Mouse (Mus musculus): ENCODE measurements around the gene Scaf8. TPM values are rescaled to one million over a fixed set of nuclear protein-coding genes. Genes with fewer than 3 reads are reported as not detected.
"Not testable (repeated sequence)": the region's sequence is repeated elsewhere in the genome, so short reads cannot be mapped to it uniquely, and the experiment has no call there.

Gene Scaf8
- polyA plus RNA-seq, 1 experiment from 2014 or later, result 28.3 TPM

DNA sequence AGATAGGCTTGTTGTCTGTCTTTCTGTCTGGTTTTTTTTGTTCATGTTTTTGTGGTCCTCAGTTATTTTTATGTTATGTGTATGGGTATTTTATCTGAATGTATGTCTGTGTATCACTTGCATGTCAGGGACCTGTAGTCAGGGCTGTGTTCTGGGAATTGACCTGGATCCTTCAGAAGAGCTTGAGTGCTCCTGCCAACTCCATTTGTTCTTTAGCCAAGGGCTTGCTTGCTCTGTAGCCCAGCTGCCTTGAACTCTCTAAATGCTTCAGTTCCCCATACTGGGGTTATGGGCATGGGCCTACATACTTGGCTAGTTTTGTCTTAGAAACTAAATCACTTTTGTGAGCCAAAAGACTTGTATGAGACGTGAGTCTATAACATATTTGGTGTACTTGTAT lies 13.9 kb downstream of the Scaf8 start:
- Histone ChIP-seq H3K9ac (no peak overlapping the region), H3K4me1 (no peaks in the 10 kb centered on the region), H3K27me3 (no peaks in the 10 kb centered on the region), H3K27ac (no peak overlapping the region), H3K4me2 (replicated peaks) (no peak overlapping the region), H3K4me3 (no peak overlapping the region), H3K9me3 (no peaks in the 10 kb centered on the region), H3K36me3 (peaks cover 15% of the 10 kb centered on the region)
- 98% methylated on average over 1 of the region's 1 CpGs for WGBS
- no peak for ATAC-seq (ENCODE audit: insufficient number of reproducible peaks, insufficient read depth, low FRiP score, low TSS enrichment)

DNA sequence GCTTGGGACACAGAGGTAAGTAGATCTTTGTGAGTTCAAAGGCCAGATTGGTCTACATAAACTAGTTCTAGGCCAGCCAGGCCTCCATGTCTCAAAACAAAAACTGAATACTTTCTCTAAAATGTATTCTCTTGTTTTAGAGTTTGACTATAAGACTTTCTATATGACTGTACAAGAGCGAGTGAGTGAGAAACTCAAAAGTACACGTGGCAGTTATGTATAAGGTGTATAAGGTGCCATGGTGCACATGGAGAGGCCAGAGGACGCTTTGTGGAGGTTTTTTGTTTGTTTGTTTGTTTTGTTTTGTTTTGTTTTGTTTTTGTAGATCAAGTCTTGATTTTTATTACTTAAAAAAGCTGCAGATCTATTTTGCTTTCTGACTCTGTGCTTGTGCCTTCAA lies 15.0 kb downstream of the Scaf8 start:
- Histone ChIP-seq H3K4me1 (no peaks in the 10 kb centered on the region), H3K36me3 (peaks cover 15% of the 10 kb centered on the region), H3K4me3 (no peak overlapping the region), H3K27me3 (no peaks in the 10 kb centered on the region), H3K9ac (no peak overlapping the region), H3K4me2 (replicated peaks) (no peak overlapping the region), H3K27ac (no peak overlapping the region), H3K9me3 (no peaks in the 10 kb centered on the region)
- no peak for ATAC-seq (ENCODE audit: insufficient number of reproducible peaks, insufficient read depth, low FRiP score, low TSS enrichment)
- WGBS, result 90% methylated on average over 3 of the region's 3 CpGs

DNA sequence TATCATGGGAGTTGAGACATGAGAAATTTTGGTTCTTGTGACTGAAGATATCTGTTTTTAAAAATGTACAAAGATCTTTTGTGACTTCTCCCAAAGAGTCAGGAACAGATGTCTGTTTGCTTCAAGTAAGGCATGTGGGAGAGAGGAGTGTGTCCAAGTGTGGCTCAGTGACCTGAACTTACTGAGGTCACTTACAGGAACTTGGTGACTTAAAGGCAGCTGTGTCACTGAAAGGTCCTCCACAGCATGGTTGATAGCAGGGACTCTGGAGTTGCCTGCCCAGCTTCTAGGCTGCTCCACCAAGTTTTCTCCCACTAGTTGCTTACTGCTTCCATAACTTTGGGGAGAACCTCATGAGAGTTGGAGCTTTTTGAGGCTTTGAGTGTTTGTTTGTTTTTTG lies 20.6 kb downstream of the Scaf8 start:
- Histone ChIP-seq H3K27ac (no peak overlapping the region), H3K4me2 (replicated peaks) (no peak overlapping the region), H3K9me3 (no peaks in the 10 kb centered on the region), H3K4me3 (no peak overlapping the region), H3K4me1 (peaks cover 12% of the 10 kb centered on the region; the same call in 1 of the 2 replicates), H3K27me3 (no peaks in the 10 kb centered on the region), H3K36me3 (peaks cover 11% of the 10 kb centered on the region; the same call in 1 of the 2 replicates), H3K9ac (no peak overlapping the region)
- ATAC-seq (ENCODE audit: insufficient number of reproducible peaks, insufficient read depth, low FRiP score, low TSS enrichment), result no peak

DNA sequence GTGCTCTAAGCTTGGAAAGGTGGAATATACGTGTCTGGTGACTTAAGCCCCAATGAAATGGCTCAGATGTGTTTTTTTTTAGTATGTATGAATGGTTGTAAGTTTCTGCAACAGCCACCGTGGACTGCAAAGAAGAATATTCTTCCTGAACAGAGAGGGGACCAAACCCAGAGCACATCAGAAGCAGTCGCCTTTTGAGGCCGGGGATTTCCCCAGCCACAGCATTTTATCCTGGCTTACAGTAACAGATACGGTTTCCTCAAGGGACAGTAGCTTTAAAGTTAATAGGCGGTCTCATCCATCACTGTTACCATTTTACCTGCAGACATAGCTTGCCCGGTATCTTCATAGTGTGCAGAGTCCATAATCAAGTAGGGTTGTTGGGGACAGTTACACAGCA lies 21.4 kb downstream of the Scaf8 start:
- Histone ChIP-seq H3K4me1 (peaks cover 12% of the 10 kb centered on the region; the same call in 1 of the 2 replicates), H3K9me3 (no peaks in the 10 kb centered on the region), H3K36me3 (0 out of 2 replicates have a peak, but pooled peaks cover 9% of the 10 kb centered on the region), H3K4me2 (replicated peaks) (no peak overlapping the region), H3K27ac (no peak overlapping the region), H3K9ac (no peak overlapping the region), H3K4me3 (no peak overlapping the region), H3K27me3 (no peaks in the 10 kb centered on the region)
- WGBS, result 82% methylated on average over 7 of the region's 7 CpGs
- no peak for ATAC-seq (ENCODE audit: insufficient number of reproducible peaks, insufficient read depth, low FRiP score, low TSS enrichment)

DNA sequence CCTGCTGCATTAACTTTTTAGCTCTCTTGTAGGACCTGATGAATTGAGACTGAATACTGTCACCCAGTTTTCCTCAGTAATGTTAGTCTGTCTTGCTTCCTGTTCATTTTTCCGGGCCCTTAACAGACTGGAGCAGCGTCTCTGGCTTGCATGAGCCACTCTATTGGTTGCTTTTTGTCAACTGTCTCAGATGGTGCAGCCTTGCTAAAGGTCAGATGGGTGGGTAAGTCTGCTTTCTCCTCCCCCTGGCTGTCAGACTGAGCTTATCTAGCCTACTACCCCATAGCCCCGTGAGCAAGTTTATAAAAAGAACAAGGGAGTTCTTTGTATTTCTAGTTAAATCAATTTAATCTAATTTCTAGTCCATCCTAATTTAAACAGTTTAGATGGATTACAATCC lies 23.6 kb downstream of the Scaf8 start:
- no peaks in the 10 kb centered on the region for H3K27me3 ChIP-seq
- peaks cover 12% of the 10 kb centered on the region; the same call in 1 of the 2 replicates for H3K4me1 ChIP-seq
- no peaks in the 10 kb centered on the region for H3K9me3 ChIP-seq
- H3K27ac ChIP-seq, result 0 out of 2 replicates have a peak overlapping the region, but pooled peaks have one; percentile 36
- WGBS, result 56% methylated on average over 3 of the region's 3 CpGs
- no peak overlapping the region for H3K4me2 ChIP-seq (replicated peaks)
- no peaks in the 10 kb centered on the region for H3K36me3 ChIP-seq
- no peak overlapping the region for H3K4me3 ChIP-seq
- no peak overlapping the region for H3K9ac ChIP-seq
- ATAC-seq (ENCODE audit: insufficient number of reproducible peaks, insufficient read depth, low FRiP score, low TSS enrichment), result no peak

DNA sequence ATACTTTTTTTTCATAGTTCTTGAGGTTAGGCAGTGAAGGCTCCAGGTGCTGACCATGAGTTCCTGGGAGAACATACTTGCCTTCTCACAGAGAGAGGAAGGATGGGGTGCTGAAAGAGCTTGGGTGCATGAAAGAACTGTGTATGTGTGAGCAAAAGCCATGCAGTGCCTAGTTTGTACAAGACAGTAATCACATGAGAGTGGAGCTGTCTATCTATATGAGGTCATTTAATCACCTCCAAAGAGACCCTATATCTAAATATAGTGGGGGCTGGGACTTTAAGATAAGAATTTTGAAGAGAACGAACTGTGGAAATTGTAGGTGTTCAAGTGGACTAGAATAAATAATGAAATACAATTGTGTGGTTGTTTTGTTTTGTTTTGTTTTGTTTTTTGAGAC lies 25.3 kb downstream of the Scaf8 start:
- ATAC-seq (ENCODE audit: insufficient number of reproducible peaks, insufficient read depth, low FRiP score, low TSS enrichment), result no peak
- no peak overlapping the region for H3K4me2 ChIP-seq (replicated peaks)

DNA sequence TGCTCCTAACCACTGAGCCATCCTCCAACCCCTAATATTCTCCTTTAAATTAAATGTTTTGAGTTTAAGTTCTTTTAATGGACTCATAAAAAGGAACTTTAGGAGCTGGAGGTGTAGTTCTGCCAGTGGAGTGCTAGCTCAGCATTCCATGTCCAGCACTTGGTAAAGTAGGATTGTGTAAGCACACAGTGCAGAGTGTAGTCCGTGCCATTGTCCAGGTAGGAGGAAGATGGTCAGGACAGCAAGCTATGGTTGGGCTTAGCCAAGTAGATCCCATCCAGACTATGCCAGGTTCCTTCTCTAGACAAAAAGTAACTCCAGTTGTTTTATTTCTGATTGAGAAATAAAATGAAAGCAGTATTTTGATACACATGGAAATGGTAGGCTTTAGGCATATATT lies 34.1 kb downstream of the Scaf8 start:
- whole genome bisulfite sequencing, result 97% methylated on average over 1 of the region's 1 CpGs
- H3K36me3 ChIP-seq, result peaks cover 17% of the 10 kb centered on the region
- H3K27ac ChIP-seq, result no peak overlapping the region
- no peaks in the 10 kb centered on the region for H3K4me1 ChIP-seq
- no peak overlapping the region for H3K9ac ChIP-seq
- no peak overlapping the region for H3K4me2 ChIP-seq (replicated peaks)
- no peak for ATAC-seq (ENCODE audit: insufficient number of reproducible peaks, insufficient read depth, low FRiP score, low TSS enrichment)
- H3K27me3 ChIP-seq, result no peaks in the 10 kb centered on the region
- H3K9me3 ChIP-seq, result no peaks in the 10 kb centered on the region
- no peak overlapping the region for H3K4me3 ChIP-seq

More for the DNA sequence above, 25.3 kb downstream of the Scaf8 start:
- Histone ChIP-seq H3K27ac (no peak overlapping the region), H3K36me3 (no peaks in the 10 kb centered on the region), H3K4me1 (peaks cover 12% of the 10 kb centered on the region; the same call in 1 of the 2 replicates), H3K27me3 (no peaks in the 10 kb centered on the region), H3K9ac (no peak overlapping the region), H3K9me3 (no peaks in the 10 kb centered on the region), H3K4me3 (no peak overlapping the region)
- WGBS, result 94% methylated on average over 1 of the region's 1 CpGs

DNA sequence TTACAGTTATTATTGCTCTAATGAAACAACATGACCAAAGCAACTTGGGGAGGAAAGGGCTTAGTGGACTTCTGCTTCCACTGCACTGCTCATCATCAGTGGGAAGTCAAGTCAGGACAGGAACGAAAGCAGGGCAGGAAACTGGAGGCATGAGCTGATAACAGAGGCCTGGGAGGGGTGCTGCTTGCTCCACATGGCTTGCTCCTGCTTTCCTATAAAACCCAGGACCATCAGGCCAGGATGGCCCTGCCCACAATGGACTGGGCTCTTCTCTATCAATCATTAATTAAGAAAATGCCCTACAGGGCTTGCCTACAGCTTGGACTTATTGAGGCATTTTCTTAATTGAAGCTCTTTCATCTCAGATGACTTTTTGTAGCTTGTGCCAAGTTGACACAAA lies 34.8 kb downstream of the Scaf8 start:
- H3K4me3 ChIP-seq, result no peak overlapping the region
- H3K27ac ChIP-seq, result no peak overlapping the region
- no peak for ATAC-seq (ENCODE audit: insufficient number of reproducible peaks, insufficient read depth, low FRiP score, low TSS enrichment)
- no peaks in the 10 kb centered on the region for H3K4me1 ChIP-seq
- no peaks in the 10 kb centered on the region for H3K9me3 ChIP-seq
- H3K9ac ChIP-seq, result no peak overlapping the region
- no peaks in the 10 kb centered on the region for H3K27me3 ChIP-seq
- H3K4me2 ChIP-seq (replicated peaks), result no peak overlapping the region
- 76% methylated on average over 1 of the region's 1 CpGs for WGBS
- peaks cover 20% of the 10 kb centered on the region for H3K36me3 ChIP-seq

DNA sequence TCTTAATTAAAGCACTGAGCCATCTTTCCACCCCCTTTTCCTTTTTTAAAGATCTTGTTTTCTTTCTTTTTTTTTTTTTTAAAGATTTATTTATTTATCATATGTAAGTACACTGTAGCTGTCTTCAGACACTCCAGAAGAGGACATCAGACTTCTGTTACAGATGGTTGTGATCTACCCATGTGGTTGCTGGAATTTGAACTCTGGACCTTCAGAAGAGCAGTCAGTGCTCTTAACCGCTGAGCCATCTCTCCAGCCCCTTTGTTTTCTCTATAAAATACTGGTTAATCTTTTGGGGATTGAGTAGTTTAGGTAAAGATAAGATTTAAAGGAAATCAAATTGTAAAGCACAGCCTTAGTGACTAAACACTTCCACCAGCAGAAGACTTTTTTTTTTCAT lies 35.9 kb downstream of the Scaf8 start:
- not testable (repeated sequence) for H3K9me3 ChIP-seq; ATAC-seq (ENCODE audit: insufficient number of reproducible peaks, insufficient read depth, low FRiP score, low TSS enrichment)
- 88% methylated on average over 1 of the region's 1 CpGs for WGBS

DNA sequence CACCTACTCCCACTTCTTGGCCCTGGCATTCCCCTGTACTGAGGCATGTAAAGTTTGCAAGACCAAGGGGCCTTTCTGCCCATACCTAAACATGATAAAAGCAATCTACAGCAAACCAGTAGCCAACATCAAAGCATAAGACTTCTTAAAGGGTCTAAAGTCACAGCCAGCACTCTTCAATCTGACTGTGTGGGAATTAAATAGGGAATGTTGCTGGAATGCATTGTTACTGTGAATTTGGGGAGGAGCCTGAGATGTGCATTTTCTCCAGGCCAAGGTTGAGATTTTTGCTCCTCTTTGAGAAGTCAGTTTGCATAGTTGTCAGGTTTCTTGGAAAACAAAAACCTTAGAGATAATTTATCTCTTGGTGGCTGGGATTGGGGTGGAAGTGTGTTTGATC lies 36.4 kb downstream of the Scaf8 start:
- H3K4me2 ChIP-seq (replicated peaks), result no peak overlapping the region
- H3K27ac ChIP-seq, result no peak overlapping the region
- H3K9ac ChIP-seq, result no peak overlapping the region
- no peaks in the 10 kb centered on the region for H3K27me3 ChIP-seq
- peaks cover 26% of the 10 kb centered on the region for H3K36me3 ChIP-seq
- no peak overlapping the region for H3K4me3 ChIP-seq
- no peaks in the 10 kb centered on the region for H3K4me1 ChIP-seq
- ATAC-seq (ENCODE audit: insufficient number of reproducible peaks, insufficient read depth, low FRiP score, low TSS enrichment), result no peak
- H3K9me3 ChIP-seq, result no peaks in the 10 kb centered on the region

More for the DNA sequence above, 35.9 kb downstream of the Scaf8 start:
- H3K36me3 ChIP-seq, result peaks cover 21% of the 10 kb centered on the region
- H3K4me3 ChIP-seq; H3K27me3 ChIP-seq; H3K9ac ChIP-seq; H3K27ac ChIP-seq; H3K4me2 ChIP-seq (replicated peaks); H3K4me1 ChIP-seq: not testable (repeated sequence)

DNA sequence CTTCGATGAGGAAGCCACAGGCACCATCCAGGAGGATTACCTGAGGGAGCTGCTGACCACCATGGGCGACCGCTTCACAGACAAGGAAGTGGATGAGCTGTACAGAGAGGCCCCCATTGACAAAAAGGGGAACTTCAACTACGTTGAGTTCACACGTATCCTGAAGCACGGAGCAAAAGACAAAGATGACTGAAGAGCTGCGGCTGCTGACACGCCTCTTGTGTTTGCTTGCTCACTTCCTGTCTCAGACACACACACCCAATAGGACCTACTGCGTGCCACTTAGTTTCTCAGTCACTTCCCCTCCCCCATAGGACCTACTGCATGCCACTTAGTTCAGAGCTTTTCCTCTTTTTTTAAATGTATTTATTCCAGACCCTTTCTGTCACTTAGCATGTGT lies 41.4 kb downstream of the Scaf8 start:
- not testable (repeated sequence) for ATAC-seq (ENCODE audit: insufficient number of reproducible peaks, insufficient read depth, low FRiP score, low TSS enrichment); H3K4me3 ChIP-seq; H3K9ac ChIP-seq; H3K27ac ChIP-seq; H3K9me3 ChIP-seq; H3K4me2 ChIP-seq (replicated peaks); H3K4me1 ChIP-seq; H3K27me3 ChIP-seq
- WGBS, result 92% methylated on average over 9 of the region's 9 CpGs
- H3K36me3 ChIP-seq, result peaks cover 31% of the 10 kb centered on the region

DNA sequence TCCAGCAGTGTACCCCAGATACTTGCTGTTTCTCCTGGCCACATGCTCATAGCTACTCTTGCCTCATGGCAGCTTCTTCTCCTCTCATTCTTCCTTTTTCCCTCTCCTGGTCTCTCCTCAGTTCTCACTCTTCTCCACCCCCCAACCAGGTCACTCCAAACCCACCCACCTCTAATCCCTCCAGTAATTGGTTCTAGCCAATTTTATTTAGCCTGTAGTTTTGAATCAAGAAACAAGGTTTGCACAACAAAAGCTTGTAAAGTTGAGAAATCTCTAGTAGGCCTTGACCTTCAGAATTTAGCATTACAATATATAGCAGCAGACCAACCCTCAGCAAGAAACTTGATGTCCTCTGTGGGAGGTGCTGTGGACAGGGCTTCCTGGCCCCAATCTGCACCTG lies 42.2 kb downstream of the Scaf8 start:
- H3K9me3 ChIP-seq, result no peaks in the 10 kb centered on the region
- no peak for ATAC-seq (ENCODE audit: insufficient number of reproducible peaks, insufficient read depth, low FRiP score, low TSS enrichment)
- no peaks in the 10 kb centered on the region for H3K4me1 ChIP-seq
- H3K4me2 ChIP-seq (replicated peaks), result no peak overlapping the region
- peaks cover 28% of the 10 kb centered on the region for H3K36me3 ChIP-seq
- no peaks in the 10 kb centered on the region for H3K27me3 ChIP-seq
- no peak overlapping the region for H3K27ac ChIP-seq
- no peak overlapping the region for H3K9ac ChIP-seq
- no peak overlapping the region for H3K4me3 ChIP-seq

DNA sequence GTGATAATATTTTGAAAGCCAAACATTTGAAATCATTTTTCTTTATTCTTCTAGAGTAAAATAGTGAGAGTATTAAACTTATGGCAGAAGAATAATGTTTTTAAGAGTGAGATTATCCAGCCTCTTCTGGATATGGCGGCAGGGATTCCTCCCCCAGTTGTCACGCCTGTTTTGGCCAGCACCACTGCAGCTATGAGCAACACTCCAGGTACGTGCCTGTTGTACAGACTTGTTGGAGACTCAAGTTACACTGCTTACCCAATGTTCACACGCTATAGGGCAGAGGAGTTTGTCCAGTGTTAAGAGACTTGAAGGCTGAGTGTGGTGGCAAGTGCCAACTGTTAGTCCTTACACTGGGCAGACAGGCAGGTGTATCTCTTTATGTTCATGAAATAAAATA lies 48.1 kb downstream of the Scaf8 start:
- no peak overlapping the region for H3K27ac ChIP-seq
- H3K4me3 ChIP-seq, result no peak overlapping the region
- no peak overlapping the region for H3K9ac ChIP-seq
- no peaks in the 10 kb centered on the region for H3K4me1 ChIP-seq
- 78% methylated on average over 4 of the region's 4 CpGs for WGBS
- no peaks in the 10 kb centered on the region for H3K27me3 ChIP-seq
- H3K9me3 ChIP-seq, result no peaks in the 10 kb centered on the region
- peaks cover 22% of the 10 kb centered on the region; the same call in 1 of the 2 replicates for H3K36me3 ChIP-seq
- H3K4me2 ChIP-seq (replicated peaks), result no peak overlapping the region
- ATAC-seq (ENCODE audit: insufficient number of reproducible peaks, insufficient read depth, low FRiP score, low TSS enrichment), result no peak
